Mouse (Mus musculus) G1E-ER4 (cell line): ENCODE measurements around the gene Dcakd. TPM values are rescaled to one million over a fixed set of nuclear protein-coding genes. Genes with fewer than 3 reads are reported as not detected.

Source experiments
- GATA1 ChIP-seq: IDR thresholded peaks from one replicate; pipeline ENCODE4 v1.8.0; 2012; ENCODE audit warnings: low read length, inconsistent platforms
- polyA plus RNA-seq: library from polyadenylated mRNA; stranded (reverse); fragments of >175 nt; gene quantifications from 2 replicates; pipeline ENCODE4 v1.2.3, GENCODE M21; 2012

The Dcakd gene
- polyA plus RNA-seq, 1 experiment, result 136 TPM

DNA sequence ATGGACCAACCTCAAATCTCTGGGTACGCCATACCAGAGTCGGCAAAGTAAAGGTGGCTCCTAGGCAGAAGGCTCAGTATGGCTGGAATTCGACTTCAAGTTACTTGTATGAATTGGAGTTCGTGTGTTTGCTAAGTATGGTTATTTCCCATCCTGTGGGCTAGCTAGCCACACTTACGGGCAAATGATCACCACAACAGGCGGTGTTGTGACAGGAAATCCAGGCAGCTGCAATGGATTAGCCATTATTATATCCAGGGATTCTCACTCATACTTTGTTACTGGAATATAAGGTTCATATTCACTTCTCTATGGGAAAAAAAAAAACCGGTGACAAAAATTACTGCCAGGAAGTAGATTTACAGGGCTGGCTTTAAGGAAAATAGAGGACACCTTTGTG, 8.8 kb downstream of the Dcakd start:
- no peak for TF ChIP-seq GATA1

DNA sequence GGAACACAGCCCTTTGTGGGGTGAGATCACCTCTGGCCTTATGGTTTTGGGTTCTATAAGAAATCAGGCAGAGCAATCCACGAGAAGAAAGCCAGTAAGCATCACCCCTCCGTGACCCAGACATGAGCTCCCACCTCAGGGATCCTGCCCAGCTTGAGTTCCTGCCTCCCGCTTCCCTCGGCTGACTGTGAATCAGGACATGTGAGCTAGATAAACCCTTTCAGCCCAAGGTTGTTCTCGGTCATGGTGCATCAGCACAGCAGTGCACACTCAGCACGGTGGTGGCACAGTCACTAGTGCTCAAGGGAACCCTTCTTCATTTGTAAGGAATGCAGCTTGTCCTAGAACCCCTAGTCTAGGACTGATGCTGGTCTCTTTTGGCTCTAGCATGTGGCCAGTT, 9.3 kb downstream of the Dcakd start:
- no peak for TF ChIP-seq GATA1

GRCm38 (mm10) chr11:103017661-103018060, 10.5 kb downstream of the Dcakd start:
- no peak for TF ChIP-seq GATA1

DNA sequence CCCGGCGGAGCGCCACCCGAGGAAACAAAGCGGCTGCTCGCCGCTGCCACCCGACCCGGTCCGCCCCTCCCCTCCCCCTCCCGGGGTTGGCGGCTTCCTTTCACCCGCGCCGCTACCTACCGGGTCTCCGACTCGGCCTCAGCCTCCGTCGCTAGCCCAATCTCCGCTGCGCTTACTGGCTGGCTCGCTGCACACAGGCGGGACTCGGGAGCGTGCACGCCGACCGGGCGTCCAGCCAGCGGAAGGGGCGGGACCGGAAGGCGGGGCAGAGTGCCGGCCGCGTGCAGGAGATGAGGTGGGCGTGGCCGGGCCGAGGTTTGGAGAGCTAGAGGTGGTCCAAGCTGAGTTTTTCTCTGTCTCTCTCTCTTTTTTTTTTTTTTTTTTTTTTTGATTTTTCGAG, 11.2 kb downstream of the Dcakd start:
- TF ChIP-seq GATA1, result no peak

- TF ChIP-seq GATA1, result no peak
Measured at GRCm38 (mm10) chr11:103015881-103016825, 12.0 kb downstream of the Dcakd start.

DNA sequence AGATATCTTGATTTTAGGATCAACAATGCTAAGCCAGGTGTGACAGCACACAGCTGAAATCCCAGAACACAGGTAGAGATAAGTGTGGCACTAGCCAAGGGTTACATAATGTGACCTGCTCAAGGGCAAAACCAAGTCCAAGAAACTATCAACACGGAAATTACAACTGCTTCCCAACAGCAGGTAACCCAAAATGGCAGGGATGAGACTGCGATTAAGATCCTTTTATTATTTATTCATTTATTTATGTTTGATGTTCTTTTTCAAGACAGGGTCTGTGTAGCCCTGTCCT, 17.0 kb downstream of the Dcakd start:
- TF ChIP-seq GATA1, result no peak

- no peak for TF ChIP-seq GATA1
Measured at GRCm38 (mm10) chr11:103010454-103011205, 17.5 kb downstream of the Dcakd start.

- TF ChIP-seq GATA1, result no peak
Measured at GRCm38 (mm10) chr11:103009208-103009607, 18.9 kb downstream of the Dcakd start.

- no peak for TF ChIP-seq GATA1
Measured at GRCm38 (mm10) chr11:103008558-103008957, 19.6 kb downstream of the Dcakd start.

DNA sequence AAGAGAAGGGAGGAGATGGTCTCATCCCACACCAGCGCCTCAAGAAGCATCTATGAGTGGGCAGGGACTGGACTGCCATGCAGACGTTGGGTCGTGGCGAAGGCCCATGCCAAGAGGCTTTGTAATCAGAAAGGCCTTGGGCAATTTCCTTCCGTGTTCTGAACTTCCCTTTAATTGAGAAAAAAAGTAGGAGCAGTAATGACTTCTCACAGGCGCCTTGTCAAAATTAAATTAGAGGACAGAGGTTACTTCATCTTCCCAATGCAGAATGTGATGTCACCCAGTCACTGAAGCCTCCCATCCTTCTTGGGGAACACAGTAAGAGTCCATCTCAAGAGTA, 21.2 kb downstream of the Dcakd start:
- no peak for TF ChIP-seq GATA1

GRCm38 (mm10) chr11:103006286-103007000, 21.7 kb downstream of the Dcakd start:
- no peak for TF ChIP-seq GATA1

DNA sequence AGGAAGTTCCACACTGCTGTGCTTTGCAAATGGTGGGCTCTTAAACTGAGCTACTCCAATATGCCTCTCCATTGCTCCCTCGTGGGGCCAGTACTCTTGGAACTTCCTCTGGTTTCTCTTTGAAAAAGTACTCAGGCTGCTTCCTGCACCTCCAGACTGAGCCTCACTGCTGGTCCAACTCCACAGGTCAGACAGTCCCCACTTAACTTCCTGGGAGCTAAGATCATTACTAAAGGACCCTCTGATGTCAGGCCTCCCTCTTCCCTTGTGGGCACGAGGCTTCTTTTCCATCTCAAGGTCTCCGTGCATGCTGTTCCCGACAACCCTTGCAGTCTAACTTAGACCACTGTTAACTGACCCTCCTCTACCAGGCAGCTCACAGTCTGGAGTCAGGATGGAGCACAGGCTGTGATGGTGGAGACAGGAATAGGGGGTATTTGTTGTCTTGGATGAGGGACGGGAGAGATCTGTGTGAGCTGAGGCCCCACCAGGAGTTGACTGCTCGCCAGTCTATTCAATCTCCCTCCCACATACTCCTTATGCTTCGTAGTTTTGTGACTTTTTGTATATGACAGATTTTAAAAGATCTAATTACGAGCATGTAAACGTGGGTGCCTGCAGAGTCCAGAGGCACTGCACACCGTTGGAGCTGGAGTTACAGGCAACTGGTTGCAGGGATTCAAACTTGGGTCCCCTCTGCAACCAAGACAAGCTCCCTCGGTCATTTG, 22.7 kb downstream of the Dcakd start:
- no peak for TF ChIP-seq GATA1

- TF ChIP-seq GATA1, result no peak
Measured at GRCm38 (mm10) chr11:103004852-103005251, 23.3 kb downstream of the Dcakd start.

DNA sequence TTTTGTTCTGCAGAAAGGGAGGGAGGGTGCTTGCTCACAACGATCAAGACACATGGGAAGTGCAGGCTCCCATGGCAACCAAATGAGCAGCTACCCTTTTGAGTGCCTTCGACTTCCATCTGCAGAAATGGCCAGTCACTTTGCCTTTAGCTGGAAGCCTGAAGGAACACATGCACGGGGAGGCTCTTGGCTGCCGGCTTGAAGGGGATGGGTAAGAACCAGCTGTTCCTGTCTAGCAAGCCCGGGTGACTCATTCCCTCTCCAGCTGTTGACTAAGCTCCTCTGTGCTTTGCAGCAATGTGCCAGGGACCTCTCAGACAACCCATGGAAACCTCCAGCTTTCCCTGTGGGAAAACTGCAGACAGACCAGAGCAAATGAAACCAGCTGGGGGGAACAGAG, 24.9 kb downstream of the Dcakd start:
- TF ChIP-seq GATA1, result no peak

GRCm38 (mm10) chr11:103001063-103001462, 27.1 kb downstream of the Dcakd start:
- TF ChIP-seq GATA1, result no peak

DNA sequence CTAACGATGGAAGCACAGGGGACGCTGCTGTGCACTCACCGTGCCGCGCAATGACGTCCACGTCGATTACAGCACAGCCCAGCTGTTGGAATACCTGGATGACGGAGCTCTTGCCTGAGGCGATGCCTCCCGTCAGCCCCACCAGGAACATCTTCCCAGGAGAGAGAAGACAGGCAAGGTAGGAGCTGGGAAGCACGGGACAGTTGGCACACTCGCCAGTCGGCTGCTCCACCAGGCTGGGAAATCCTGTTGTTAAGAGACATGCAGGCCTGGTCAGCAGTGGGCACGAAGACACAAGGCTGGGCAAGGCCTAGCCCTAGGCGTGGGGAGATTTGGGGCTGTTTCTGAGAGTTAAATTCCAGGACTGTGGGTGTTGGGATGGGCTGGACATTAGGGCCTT, 28.0 kb downstream of the Dcakd start:
- no peak for TF ChIP-seq GATA1
